Mouse (Mus musculus) R1 (cell line): ENCODE measurements around the gene Sgpl1.
A peak's percentile ranks its signal among the peaks of the same experiment; 100 is the strongest.

Source experiments
- DNase-seq: peaks from one replicate; pipeline ENCODE4 v3.0.0-alpha.2; 2018; ENCODE audit warnings: low read depth, low spot score

The Sgpl1 gene

DNA sequence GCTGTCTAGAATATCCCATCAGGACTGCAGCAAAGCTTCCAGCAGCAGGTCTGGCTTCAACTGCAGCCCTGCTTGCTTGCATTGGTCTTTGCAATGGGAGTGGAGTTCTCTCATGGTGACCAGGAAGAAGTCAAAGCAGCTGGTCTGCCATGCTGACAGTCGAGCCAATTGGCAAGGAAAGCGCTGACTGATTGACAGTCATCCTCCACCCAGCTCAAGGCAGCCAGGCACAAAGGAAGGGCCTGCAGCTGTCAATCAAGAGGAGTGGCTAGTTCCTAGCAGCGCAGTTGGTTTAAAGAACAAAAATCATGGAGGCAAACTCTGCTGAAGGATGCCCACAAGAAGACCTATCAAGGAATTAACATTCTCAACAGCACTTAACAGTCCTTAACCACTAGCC, 61.0 kb downstream of the Sgpl1 start:
- DNase-seq: peak; percentile 73

GRCm38 (mm10) chr10:61085364-61085763, 62.1 kb downstream of the Sgpl1 start:
- no peak for DNase-seq

GRCm38 (mm10) chr10:61080931-61081255, 66.6 kb downstream of the Sgpl1 start:
- DNase-seq: peak; percentile 54

DNA sequence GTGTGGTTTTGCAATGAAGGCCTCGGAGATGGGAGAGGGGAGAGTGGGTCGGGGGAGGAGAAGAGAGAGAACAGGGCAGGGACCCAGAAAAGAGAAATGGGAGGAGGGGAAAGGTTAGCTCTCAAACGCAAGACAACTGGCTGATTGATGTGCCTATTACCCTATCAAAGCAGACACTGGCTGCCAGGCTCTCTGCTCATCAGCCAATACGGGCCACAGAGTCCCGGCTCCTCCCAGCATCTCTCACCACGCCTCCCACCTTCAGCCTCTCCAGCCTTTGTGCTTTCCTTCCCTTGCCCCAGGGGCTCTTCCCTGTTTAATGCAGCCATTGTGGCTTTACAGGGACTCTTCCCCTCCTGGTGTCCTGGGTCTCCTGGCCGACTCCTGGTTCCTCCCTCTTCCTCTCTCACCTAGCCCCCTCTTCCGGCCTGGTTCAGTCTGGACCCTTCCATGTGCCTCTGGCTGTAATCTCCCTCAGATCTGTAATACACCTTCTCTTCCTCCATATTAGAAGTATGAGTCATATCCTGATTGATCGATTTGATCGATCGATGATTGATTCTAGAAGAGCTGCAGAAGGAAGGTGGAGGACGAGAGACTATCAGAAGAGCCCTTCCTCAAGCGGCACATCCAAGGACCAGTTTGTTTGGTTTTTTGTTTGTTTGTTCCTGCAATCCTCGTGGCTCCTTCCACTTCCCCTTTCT, 67.1 kb downstream of the Sgpl1 start:
- DNase-seq: peak; percentile 99

DNA sequence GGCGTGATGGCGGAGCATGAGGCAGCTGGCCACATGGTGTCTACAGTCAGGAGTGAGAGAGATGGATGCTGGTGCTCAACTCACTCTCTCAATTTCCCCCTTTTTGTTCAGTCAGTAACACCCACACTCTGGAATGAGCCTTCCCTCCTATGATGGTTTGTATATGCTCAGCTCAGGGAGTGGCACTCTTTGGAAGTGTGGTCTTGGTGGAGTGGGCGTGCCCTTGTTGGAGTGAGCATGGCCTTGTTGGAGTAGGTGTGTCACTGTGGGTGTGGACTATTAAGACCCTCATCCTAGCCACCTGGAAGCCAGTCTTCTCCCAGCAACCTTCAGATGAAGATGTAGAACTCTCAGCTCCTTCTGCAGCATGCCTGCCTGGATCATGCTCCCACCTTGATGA, 71.9 kb downstream of the Sgpl1 start:
- peak; percentile 59 for DNase-seq

DNA sequence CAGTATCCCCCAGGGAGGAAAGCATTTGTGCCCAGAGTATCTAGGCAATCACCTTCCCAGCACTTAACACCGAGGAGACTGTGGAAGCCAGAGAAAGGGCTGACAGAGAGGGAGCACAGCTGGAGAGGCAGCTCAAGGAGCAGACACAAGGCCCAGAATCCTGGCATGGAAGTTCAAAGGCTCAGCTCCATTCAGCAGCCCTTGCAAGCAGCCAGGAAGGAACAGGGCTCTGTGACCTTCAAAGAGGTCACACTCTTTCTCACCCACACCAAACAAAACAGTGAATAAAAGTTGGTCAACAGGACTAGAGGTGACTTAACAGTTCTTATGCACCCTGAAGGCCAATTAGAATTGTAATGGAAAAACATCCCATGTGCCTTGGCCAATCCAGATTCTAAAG, 72.9 kb downstream of the Sgpl1 start:
- peak; percentile 64 for DNase-seq

GRCm38 (mm10) chr10:61072324-61072723, 75.2 kb downstream of the Sgpl1 start:
- peak; percentile 56 for DNase-seq

GRCm38 (mm10) chr10:61069248-61069647, 78.3 kb downstream of the Sgpl1 start:
- DNase-seq: no peak

GRCm38 (mm10) chr10:61068436-61069192, 78.9 kb downstream of the Sgpl1 start:
- peak; percentile 92 for DNase-seq

GRCm38 (mm10) chr10:61065287-61066005, 82.1 kb downstream of the Sgpl1 start:
- peak; percentile 80 for DNase-seq

DNA sequence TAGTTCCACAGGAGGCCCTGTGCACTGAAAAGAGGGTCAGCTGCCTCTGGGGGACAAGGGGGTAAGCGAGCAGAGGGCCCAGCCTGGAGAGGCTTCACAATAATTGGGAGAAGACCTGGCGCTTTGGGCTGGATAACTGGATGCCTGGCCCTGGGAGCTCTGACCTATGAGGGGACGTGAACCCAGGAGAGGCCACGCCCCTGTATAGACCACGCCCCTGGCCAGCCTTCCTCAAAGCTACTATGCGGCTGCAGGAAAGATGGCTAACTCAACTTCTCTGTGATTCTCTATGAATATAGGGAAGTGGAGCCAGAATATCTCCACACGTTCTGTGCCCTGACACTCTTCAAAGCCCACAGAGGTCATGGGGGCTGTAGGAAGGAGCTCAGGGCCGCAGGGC, 82.9 kb downstream of the Sgpl1 start:
- peak; percentile 91 for DNase-seq

- peak; percentile 55 for DNase-seq
Measured at GRCm38 (mm10) chr10:61063271-61063864, 84.1 kb downstream of the Sgpl1 start.

- peak; percentile 94 for DNase-seq
Measured at GRCm38 (mm10) chr10:61059543-61060110, 87.9 kb downstream of the Sgpl1 start.

DNA sequence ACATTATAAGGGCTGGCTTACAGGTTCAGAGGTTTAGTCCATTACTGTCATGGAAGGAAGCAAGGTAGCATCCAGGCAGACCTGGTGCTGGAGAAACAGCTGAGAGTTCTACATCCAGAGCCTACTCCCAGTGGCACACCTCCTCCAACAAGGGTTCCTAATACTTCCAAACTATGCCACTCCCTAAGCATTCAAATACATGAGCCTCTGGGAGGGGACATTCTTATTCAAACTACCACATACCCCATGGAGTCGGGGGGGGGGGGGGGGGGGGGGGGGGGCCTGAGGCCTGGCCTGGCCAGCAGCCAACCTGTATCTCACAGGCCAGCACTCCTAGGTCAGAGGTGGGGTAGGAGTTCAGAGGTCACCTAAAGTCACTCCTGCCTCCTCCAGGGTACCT, 88.4 kb downstream of the Sgpl1 start:
- peak; percentile 87 for DNase-seq

GRCm38 (mm10) chr10:61056661-61057060, 90.8 kb downstream of the Sgpl1 start:
- DNase-seq: peak; percentile 72

- DNase-seq: peak; percentile 73
Measured at GRCm38 (mm10) chr10:61051993-61052613, 95.4 kb downstream of the Sgpl1 start.
